Mouse (Mus musculus): ENCODE measurements at regions not wholly inside any gene's neighbourhood (a gene's known extent, or its start where the extent isn't known, plus 50 kb on each side); places are given as distances from the start of the nearest gene placed in this dataset.

DNA sequence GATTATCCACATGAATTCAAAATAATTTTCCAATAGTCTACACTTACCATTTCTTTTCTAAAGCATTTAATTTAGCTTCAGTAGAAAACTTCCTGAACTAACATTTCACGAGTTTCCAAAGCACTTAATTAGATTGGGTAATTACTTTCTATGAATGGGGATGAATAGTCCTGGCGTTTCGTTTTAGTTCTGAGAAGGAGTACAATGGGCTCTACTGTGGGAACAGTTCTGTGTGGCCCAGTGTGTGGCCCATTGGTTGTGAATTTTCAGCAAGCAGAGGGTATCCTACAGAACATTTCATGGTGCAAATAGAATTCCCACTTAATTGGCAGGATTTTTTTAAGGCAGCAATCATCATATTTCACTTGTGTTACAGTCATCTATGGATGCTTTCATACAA, 95.5 kb downstream of the 1700017N19Rik start:
- Histone ChIP-seq H3K9ac (no peak overlapping the region), H3K4me3 (replicated peaks; ENCODE audit: low read length) (no peak overlapping the region), H3K27ac (no peak overlapping the region), H3K27me3 (ENCODE audit: control insufficient read depth, insufficient read depth, low read length) (no peaks in the 10 kb centered on the region), H3K4me2 (replicated peaks) (no peak overlapping the region), H3K36me3 (replicated peaks; ENCODE audit: control insufficient read depth, insufficient read depth) (no peaks in the 10 kb centered on the region), H3K4me1 (replicated peaks; ENCODE audit: control insufficient read depth, insufficient read depth, low read length) (no peaks in the 10 kb centered on the region), H3K9me3 (ENCODE audit: control insufficient read depth, low read length) (no peaks in the 10 kb centered on the region)
- ATAC-seq (ENCODE audit: low FRiP score) (no peak), DNase-seq (ENCODE audit: low spot score) (no peak)
- WGBS: 15% methylated on average over 3 of the region's 3 CpGs

DNA sequence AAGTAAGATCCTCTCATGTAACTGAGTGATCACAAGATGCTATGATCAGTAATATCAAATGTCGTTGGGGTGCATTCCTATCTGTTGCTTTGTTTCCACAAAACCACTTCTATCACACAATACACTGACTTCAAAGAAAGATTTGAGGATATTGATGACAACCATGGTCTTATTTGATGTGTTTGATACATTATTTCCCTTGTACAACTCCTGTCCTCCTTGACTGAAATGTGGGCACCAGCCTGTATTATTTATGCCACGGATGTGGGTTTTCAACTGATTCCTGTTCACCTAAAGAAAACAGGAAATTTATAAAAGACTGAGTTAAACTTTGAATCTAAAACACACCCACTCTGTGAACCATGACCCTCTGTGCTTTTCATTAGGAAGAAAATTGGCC, 105.7 kb downstream of the 1700017N19Rik start:
- Histone ChIP-seq H3K27ac (no peak overlapping the region), H3K4me3 (replicated peaks; ENCODE audit: low read length) (no peak overlapping the region), H3K4me1 (replicated peaks; ENCODE audit: control insufficient read depth, insufficient read depth, low read length) (no peaks in the 10 kb centered on the region), H3K9ac (no peak overlapping the region), H3K4me2 (replicated peaks) (no peak overlapping the region), H3K9me3 (ENCODE audit: control insufficient read depth, low read length) (no peaks in the 10 kb centered on the region), H3K27me3 (ENCODE audit: control insufficient read depth, insufficient read depth, low read length) (no peaks in the 10 kb centered on the region), H3K36me3 (replicated peaks; ENCODE audit: control insufficient read depth, insufficient read depth) (no peaks in the 10 kb centered on the region)
- no peak for DNase-seq (ENCODE audit: low spot score)
- no peak for ATAC-seq (ENCODE audit: low FRiP score)
- WGBS: 88% methylated on average over 2 of the region's 2 CpGs

DNA sequence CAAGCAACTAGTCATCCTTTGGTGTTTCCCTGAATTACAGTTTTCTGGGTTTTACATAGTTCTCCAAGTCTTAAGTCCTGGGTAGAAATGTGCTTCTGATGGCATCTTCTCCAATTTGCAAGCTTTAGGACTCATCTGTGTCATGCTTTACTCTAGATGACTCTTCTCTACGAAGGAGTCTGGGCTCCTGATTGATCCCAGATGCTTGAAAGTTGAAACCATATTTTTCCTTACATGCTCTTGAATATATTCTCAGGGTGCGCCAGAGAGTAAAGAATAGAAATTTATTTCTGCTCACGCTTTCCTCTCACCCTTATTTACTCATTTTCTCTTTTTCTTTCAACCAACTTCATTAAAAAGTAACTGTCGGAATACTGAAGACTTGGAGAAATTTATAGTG, 108.9 kb downstream of the 1700017N19Rik start:
- WGBS: 88% methylated on average over 4 of the region's 4 CpGs
- no peak overlapping the region for H3K9ac ChIP-seq
- H3K4me1 ChIP-seq (replicated peaks; ENCODE audit: control insufficient read depth, insufficient read depth, low read length): no peaks in the 10 kb centered on the region
- ATAC-seq (ENCODE audit: low FRiP score) (no peak), DNase-seq (ENCODE audit: low spot score) (no peak)
- H3K27me3 ChIP-seq (ENCODE audit: control insufficient read depth, insufficient read depth, low read length): no peaks in the 10 kb centered on the region
- no peak overlapping the region for H3K27ac ChIP-seq
- no peak overlapping the region for H3K4me3 ChIP-seq (replicated peaks; ENCODE audit: low read length)
- no peaks in the 10 kb centered on the region for H3K9me3 ChIP-seq (ENCODE audit: control insufficient read depth, low read length)
- no peaks in the 10 kb centered on the region for H3K36me3 ChIP-seq (replicated peaks; ENCODE audit: control insufficient read depth, insufficient read depth)
- H3K4me2 ChIP-seq (replicated peaks): no peak overlapping the region

DNA sequence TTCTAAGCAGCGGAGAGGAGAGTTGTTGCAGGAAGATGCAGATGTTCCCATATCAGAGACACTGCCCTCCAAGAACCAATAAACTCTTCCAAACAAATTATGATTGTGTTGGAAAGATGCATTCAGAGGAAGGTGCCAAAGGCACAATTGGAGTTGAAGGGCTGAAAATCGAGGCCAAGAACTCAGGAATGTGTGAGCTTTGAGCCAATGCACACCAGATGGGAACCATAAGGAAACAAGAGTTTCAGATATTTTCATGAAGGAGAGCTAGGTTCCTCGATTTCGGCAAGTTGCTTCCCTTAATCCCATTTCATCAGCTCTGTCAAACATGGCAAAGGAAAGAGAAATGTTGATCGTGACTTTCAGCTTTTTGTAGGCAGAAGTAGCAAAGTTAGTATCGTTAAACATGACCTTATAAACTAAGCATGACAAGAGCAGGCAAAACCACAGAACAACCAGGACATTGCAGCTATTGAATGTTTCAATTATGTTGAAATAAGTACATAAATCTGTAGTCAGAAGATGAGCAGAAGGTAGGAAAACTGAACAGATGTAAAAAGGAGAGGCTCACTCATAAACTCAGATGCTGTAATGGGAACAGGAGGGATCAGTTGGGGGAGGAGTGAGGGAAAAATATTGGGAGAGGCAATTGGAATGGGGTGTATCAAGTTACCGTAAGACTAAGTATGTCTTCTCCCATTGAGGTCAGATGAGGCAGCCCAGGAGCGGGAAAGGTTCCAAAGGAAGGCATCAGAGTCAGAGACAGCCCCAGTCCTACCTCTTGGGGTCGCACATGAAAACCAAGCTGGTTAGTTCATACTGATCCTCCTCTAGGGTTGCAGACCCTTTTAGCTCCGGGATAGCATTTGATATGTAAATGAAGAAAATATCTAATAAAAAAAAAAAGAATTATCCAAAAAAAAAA, 110.3 kb downstream of the 1700017N19Rik start:
- Histone ChIP-seq H3K4me2 (replicated peaks) (no peak overlapping the region), H3K36me3 (replicated peaks; ENCODE audit: control insufficient read depth, insufficient read depth) (no peaks in the 10 kb centered on the region), H3K27me3 (ENCODE audit: control insufficient read depth, insufficient read depth, low read length) (no peaks in the 10 kb centered on the region), H3K4me3 (replicated peaks; ENCODE audit: low read length) (no peak overlapping the region), H3K4me1 (replicated peaks; ENCODE audit: control insufficient read depth, insufficient read depth, low read length) (no peaks in the 10 kb centered on the region), H3K9me3 (ENCODE audit: control insufficient read depth, low read length) (no peaks in the 10 kb centered on the region), H3K27ac (no peak overlapping the region), H3K9ac (no peak overlapping the region)
- ATAC-seq (ENCODE audit: low FRiP score) (no peak), DNase-seq (ENCODE audit: low spot score) (no peak)
- 90% methylated on average over 10 of the region's 10 CpGs for WGBS

DNA sequence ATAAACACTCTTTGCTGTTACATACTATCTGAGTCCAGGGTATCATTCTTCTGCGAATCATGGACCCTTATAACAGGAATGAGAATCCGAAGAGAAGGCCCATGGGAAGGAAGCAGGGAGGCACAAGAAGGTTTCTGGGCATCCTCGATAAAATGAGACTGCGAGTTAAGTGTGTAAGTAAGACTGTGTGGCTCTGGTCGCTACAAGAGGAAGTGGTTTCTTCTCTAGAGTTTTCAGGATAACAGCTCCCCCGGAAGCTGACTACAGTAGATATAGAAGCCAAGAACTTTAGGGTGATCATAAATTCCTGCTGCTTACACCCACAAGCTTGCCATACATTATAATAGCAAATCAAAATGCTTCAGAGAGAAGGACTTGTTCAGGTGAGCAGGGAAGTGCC, 111.7 kb downstream of the 1700017N19Rik start:
- no peaks in the 10 kb centered on the region for H3K4me1 ChIP-seq (replicated peaks; ENCODE audit: control insufficient read depth, insufficient read depth, low read length)
- no peaks in the 10 kb centered on the region for H3K27me3 ChIP-seq (ENCODE audit: control insufficient read depth, insufficient read depth, low read length)
- no peaks in the 10 kb centered on the region for H3K9me3 ChIP-seq (ENCODE audit: control insufficient read depth, low read length)
- DNase-seq (ENCODE audit: low spot score) (no peak), ATAC-seq (ENCODE audit: low FRiP score) (no peak)
- no peak overlapping the region for H3K27ac ChIP-seq
- no peak overlapping the region for H3K4me3 ChIP-seq (replicated peaks; ENCODE audit: low read length)
- no peak overlapping the region for H3K9ac ChIP-seq
- H3K4me2 ChIP-seq (replicated peaks): no peak overlapping the region
- H3K36me3 ChIP-seq (replicated peaks; ENCODE audit: control insufficient read depth, insufficient read depth): no peaks in the 10 kb centered on the region
- WGBS: 92% methylated on average over 6 of the region's 6 CpGs

DNA sequence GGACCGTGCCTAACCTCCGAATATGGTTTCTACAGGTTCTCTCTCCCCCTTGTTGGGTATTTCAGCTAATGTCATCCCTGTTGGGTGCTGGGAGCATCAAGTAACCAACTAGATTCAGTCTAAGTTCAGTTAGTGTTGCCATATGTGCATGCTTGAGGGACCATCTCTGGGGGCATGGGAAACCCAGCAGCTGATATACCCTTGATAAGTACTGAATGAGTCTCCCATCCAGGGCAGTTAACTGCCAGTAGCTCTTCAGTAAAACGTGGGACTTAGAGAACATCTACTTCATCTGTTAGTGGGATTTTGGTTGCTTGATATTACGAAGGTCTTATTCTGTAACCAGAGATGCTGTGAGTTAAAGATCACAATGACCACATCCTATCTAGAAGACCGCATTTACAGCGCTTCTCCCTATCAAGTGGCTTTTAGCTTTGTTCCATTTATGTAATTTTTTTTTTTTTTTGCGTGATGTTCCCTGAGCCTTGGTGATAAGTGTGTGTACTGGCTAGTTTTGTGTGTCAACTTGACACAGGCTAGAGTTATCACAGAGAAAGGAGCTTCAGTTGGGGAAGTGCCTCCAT, 125.9 kb downstream of the 1700017N19Rik start:
- no peak for DNase-seq (ENCODE audit: low spot score)
- H3K9ac ChIP-seq: no peak overlapping the region
- no peaks in the 10 kb centered on the region for H3K9me3 ChIP-seq (ENCODE audit: control insufficient read depth, low read length)
- no peak overlapping the region for H3K4me2 ChIP-seq (replicated peaks)
- H3K4me1 ChIP-seq (replicated peaks; ENCODE audit: control insufficient read depth, insufficient read depth, low read length): no peaks in the 10 kb centered on the region
- WGBS: 95% methylated on average over 7 of the region's 7 CpGs
- H3K27ac ChIP-seq: no peak overlapping the region
- H3K27me3 ChIP-seq (ENCODE audit: control insufficient read depth, insufficient read depth, low read length): no peaks in the 10 kb centered on the region
- H3K36me3 ChIP-seq (replicated peaks; ENCODE audit: control insufficient read depth, insufficient read depth): no peaks in the 10 kb centered on the region
- ATAC-seq (ENCODE audit: low FRiP score): no peak
- no peak overlapping the region for H3K4me3 ChIP-seq (replicated peaks; ENCODE audit: low read length)

DNA sequence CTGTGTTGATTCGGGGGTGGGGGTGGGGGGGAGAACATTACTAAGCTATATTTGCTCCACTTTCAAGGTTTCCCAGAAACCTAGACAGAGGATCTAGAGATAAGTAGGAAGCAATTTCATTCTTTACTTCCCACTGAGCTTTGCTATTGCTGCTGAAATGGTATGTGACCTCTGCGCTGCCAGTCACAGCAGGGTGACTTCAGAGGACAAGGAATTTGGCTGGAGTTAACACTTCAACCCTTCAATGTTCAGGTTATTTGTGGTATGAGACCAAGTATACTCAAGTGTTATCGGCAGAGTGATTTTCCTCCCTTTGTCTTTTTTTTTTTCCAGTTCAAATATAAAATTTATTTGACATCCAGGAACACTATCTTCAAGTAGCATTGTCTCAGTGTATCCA, 128.3 kb downstream of the 1700017N19Rik start:
- H3K27me3 ChIP-seq (ENCODE audit: control insufficient read depth, insufficient read depth, low read length): no peaks in the 10 kb centered on the region
- H3K36me3 ChIP-seq (replicated peaks; ENCODE audit: control insufficient read depth, insufficient read depth): no peaks in the 10 kb centered on the region
- H3K4me3 ChIP-seq (replicated peaks; ENCODE audit: low read length): no peak overlapping the region
- no peaks in the 10 kb centered on the region for H3K9me3 ChIP-seq (ENCODE audit: control insufficient read depth, low read length)
- H3K27ac ChIP-seq: no peak overlapping the region
- WGBS: 22% methylated on average over 3 of the region's 3 CpGs
- no peaks in the 10 kb centered on the region for H3K4me1 ChIP-seq (replicated peaks; ENCODE audit: control insufficient read depth, insufficient read depth, low read length)
- no peak overlapping the region for H3K4me2 ChIP-seq (replicated peaks)
- ATAC-seq (ENCODE audit: low FRiP score) (no peak), DNase-seq (ENCODE audit: low spot score) (no peak)
- H3K9ac ChIP-seq: no peak overlapping the region

DNA sequence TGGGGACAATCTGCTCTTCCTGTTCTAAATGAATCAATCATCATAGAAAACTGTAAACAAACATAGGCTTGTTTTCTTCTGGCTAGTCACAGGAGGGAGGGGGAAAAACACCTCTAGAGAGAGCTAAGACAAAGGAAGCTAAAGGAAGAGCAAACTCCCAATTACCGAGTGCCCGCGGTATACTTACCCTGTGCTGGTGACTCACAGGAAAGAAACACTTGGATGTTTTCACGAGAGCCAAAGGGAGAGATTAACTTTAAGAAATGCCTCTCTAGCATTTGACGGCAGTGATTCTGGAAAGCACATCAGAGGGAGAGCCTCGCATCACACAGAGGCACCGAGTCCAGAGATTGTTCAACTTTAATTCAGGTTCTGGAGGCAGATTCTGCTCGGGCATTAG, 151.0 kb downstream of the 1700017N19Rik start:
- 69% methylated on average over 8 of the region's 8 CpGs for WGBS

DNA sequence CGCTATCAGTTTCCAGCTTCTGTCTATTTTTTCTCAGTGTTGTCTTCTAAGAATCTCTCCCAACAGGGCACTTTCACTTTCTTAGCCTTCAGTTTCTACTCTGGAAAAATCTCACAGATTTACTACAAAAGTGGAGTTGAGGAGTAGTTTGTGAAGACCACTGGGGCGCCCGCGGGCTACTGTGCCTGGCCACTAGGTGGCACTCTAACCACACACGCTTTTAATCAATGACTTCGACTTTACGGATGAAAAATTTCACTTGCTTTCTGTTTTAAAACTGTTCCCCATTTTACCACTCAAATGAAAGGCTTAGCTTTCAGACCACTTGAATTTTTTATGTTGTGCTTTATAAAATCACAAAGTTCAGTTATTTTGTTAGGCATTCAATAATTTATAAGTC, 151.8 kb downstream of the 1700017N19Rik start:
- H3K36me3 ChIP-seq (replicated peaks; ENCODE audit: control insufficient read depth, insufficient read depth): no peaks in the 10 kb centered on the region
- H3K4me1 ChIP-seq (replicated peaks; ENCODE audit: control insufficient read depth, insufficient read depth, low read length): no peaks in the 10 kb centered on the region
- no peak overlapping the region for H3K4me2 ChIP-seq (replicated peaks)
- DNase-seq (ENCODE audit: low spot score): peak; percentile 92
- no peaks in the 10 kb centered on the region for H3K9me3 ChIP-seq (ENCODE audit: control insufficient read depth, low read length)
- H3K27ac ChIP-seq: no peak overlapping the region
- no peaks in the 10 kb centered on the region for H3K27me3 ChIP-seq (ENCODE audit: control insufficient read depth, insufficient read depth, low read length)
- 11% methylated on average over 7 of the region's 7 CpGs for WGBS
- H3K9ac ChIP-seq: no peak overlapping the region
- no peak overlapping the region for H3K4me3 ChIP-seq (replicated peaks; ENCODE audit: low read length)
- ATAC-seq (ENCODE audit: low FRiP score): peak; percentile 66; the same call in 1 of the 2 replicates

More for the DNA sequence above, 151.0 kb downstream of the 1700017N19Rik start:
- H3K36me3 ChIP-seq (replicated peaks; ENCODE audit: control insufficient read depth, insufficient read depth): no peaks in the 10 kb centered on the region
- no peak for ATAC-seq (ENCODE audit: low FRiP score)
- no peaks in the 10 kb centered on the region for H3K4me1 ChIP-seq (replicated peaks; ENCODE audit: control insufficient read depth, insufficient read depth, low read length)
- H3K9me3 ChIP-seq (ENCODE audit: control insufficient read depth, low read length): no peaks in the 10 kb centered on the region
- no peak overlapping the region for H3K9ac ChIP-seq
- H3K27me3 ChIP-seq (ENCODE audit: control insufficient read depth, insufficient read depth, low read length): no peaks in the 10 kb centered on the region
- no peak overlapping the region; the same call in 1 of the 2 replicates for H3K4me2 ChIP-seq (replicated peaks)
- no peak overlapping the region for H3K27ac ChIP-seq
- DNase-seq (ENCODE audit: low spot score): no peak
- no peak overlapping the region for H3K4me3 ChIP-seq (replicated peaks; ENCODE audit: low read length)
